Mouse (Mus musculus) inflammation-experienced regulatory T-cells, adult 6 months (primary cell): ENCODE data around the gene Ctsc. TPM values are rescaled to one million over a fixed set of nuclear protein-coding genes. Genes with fewer than 3 reads are reported as not detected.
"Not testable (repeated sequence)": the region's sequence is repeated elsewhere in the genome, so short reads cannot be mapped to it uniquely, and the experiment has no call there.

Experiments
- ATAC-seq: one replicate; pipeline ENCODE4 v1.8.0; 2017
- polyA plus RNA-seq, 3 experiments: library from polyadenylated mRNA; unstranded; fragments of 100-300 nt; shearing (Covaris generic); gene quantifications; one replicate each; pipeline ENCODE4 v1.2.1; 2017

Ctsc gene
- polyA plus RNA-seq = 100 to 1,000 TPM in 1 of 3 experiments, 10 to 100 TPM in 2; 96.7 to 143 (median 97.0) TPM

DNA sequence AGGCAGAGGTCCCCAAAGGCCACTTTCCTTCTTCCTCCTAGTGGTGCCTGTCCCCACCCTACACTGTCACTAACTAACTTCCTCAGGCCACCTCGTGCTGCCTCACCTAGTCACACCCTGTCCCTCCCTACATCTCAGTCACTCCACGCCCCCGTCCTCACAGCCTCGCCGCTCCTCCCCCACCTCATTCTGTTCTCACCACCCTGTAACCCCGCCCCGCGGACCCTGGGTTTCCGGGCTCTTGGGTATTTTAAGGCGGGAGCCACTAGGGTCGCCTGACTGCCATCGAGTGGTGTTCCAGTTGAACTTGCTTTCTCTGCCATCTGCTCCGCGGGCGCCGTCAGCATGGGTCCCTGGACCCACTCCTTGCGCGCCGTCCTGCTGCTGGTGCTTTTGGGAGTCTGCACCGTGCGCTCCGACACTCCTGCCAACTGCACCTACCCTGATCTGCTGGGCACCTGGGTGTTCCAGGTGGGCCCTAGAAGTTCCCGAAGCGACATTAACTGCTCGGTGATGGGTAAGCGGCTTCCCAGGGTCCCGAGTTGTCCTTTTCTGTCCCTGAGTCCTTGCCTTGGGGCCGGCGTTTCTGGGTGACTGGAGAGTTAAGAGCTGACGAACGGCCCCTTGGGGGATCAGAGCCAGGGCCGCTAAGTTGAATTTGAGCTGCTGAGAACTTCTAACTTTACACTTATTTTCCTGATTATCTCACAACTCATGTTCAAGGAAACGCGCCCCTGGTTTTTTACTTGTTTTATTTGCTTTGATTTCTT is at the start of gene Ctsc:
Ctsc (plus strand) TSS at position 228 of the 770 bp plus-strand sequence.
- ATAC-seq = peak; percentile 93

DNA sequence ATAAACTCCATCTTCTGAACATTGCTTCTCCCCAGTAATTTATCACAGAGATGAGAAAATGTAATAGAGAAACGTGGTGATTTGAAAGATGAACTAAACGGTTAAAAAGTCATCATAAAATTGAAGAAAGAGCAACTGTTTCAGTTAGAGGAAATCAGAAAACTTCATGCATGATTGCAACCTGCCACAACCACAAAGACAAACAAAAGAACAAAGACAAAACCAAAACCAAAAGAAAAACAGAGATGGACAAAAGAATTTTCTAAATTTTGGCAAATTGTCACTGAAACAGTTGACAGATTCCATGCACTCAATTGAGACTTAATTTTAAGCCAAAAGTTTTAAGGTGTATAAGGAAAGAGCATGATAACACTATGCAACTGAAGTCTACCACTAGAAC is 48.8 kb upstream of the Ctsc start:
- ATAC-seq = no peak

DNA sequence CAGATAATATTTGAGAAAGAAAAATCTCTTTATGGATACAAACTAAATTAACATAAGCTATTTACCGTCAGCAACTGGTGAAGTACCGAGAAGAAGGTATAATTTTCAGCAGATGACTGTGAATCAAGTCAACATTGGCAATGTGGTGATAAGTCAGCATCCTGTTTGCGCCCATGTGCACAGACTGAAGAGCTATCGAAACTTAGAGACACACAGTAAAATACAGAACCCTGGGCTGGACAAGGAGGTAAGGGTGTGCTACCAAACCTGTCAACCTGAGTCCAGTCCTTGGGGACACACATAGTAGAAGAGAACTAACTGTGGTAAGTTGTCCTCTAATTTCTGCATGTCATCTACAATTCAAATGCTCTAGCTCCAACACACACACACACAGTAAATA is 47.8 kb upstream of the Ctsc start:
- ATAC-seq = no peak

DNA sequence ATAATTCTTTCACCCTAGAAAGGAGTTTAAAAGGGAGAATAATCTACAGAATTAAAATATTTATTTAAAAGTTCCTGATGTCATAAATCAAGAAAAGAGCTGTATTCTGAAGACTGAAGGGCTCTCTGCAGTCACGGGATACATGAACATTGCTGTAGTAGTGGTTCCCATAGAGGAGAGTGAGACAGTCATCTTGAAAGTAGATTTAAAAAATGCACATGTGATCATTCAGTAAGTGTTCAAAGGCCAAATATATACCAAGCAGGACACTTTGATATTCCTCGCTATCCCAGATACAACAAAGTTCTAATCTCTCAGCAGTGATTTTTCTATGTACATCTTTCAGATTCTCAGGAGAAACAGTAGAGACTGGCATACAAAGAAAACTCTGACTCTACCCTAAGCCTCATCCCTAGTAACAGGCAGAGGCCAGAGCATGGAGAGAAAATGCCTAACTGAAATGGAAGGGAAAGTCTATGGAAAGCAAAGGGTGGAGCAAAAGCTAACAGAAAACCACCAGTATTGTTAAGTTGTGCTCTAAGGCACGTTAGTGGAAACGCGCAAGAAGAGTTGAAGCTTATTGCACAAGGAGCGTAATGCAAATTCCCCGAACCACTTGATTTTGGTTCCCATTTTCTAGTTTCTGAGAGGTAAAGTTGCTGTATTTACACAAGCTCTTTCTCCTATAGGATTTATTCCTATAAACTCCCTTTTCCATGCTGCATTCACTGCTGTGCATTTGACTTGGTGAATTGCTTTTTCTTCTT is 46.9 kb upstream of the Ctsc start:
- no peak for ATAC-seq

DNA sequence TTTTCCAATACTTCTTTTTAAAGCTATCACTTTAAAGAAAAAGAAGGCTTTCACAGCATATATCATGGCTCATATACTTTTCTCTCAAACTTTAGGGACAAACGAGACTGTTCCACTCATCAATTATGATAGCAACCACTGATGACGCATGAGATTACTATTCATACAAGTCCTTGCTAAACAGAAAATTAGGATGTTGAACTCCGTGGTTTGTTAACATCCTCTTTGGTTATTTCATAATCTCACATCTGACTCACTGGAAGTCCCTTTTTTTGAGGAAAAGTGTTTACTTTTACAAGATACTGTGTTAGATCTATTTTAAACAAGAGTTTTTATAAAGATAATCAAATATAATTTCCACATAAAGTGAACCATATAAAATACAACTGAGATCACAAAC is 34.8 kb upstream of the Ctsc start:
- no peak for ATAC-seq

DNA sequence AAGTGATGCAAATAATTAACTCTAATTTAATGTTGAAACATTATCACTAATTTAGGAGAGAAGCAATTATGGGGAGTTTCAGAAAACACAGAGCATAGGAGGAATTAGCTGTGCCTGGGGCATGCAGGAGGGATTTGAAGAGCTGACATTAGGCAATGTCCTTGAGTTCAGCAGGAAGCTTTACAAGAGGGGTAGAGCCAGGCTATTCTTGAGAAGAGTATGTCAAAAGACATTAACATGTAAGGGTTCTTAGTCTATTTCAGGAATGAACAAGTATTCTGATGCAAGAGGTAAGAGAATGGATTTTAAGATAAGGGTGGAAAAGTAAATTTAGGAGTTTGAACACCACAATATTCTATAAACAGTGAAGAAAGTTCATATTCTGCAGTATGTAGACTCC is 33.4 kb upstream of the Ctsc start:
- no peak for ATAC-seq

DNA sequence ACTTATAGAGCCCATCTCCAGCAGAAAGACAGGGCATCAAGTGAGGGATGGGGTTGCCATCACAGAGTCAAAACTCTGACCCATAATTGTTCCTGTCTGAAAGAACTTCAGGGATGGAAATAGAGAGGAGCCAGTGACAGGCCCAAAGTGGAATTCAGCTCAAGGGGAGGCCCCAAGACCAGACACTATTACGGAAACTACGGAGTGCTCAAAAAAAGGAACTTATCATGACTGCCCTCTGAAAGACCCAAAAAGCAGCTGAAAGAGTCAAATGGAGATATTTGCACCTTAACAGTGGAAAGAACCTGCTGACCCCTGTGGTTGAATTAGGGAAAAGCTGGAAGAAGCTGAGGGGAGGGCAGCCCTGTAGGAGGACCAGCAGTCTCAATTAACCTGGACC is 27.5 kb upstream of the Ctsc start:
- not testable (repeated sequence) for ATAC-seq

DNA sequence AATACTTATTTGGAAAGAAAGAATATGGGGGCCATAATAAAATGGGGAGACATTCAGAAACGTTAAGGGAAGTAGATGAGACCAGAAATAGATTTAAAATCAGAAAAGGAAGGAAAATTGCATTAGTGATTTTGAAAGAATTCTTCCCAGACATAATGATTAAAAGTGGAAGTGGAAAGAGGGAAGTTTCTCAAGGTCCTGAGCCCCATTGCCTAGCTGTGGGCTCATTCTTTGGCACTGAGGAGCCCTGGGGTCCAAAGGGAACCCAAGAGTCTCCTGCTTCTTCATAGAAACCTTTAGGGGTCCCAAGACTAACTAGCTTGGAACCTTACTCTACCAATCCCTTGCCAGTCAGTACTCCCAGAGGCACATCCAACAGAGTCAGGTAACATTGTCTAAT is 26.4 kb upstream of the Ctsc start:
- no peak for ATAC-seq

DNA sequence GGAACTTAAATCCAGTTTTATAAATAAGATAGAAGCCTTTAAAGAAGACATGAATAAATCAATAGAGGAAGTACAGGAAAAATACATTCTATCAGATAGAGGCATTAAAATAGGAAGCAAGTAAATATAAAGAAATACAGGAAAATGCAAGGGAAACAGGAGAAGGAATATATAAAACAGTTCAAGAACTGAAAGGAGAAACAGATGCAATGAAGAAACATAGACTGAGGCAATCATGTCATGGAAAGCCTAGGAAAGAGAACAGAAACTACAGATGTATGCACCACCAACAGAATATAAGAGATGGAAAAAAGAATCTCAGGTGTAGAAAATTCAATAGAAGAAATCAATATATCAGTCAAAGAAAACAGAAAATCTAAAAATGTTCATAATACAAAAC is 25.8 kb upstream of the Ctsc start:
- ATAC-seq = no peak

DNA sequence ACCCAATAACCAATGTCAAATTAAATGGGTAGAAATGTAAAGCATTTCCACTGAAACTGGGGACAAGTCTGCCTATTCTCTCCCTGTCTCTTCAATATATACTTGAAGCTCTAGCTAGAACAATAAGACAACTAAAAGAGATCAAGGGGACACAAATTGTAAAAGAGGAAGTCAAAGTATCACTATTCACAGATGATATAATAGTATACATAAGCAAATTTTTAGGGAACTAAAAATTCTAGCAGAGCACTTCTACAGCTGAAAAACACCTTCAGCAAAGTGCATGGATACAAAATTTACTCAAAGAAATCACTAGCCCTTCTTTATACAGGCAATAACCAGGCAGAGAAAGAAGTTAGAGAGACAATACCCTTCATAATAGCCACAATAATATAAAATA is 23.0 kb upstream of the Ctsc start:
- ATAC-seq = no peak

DNA sequence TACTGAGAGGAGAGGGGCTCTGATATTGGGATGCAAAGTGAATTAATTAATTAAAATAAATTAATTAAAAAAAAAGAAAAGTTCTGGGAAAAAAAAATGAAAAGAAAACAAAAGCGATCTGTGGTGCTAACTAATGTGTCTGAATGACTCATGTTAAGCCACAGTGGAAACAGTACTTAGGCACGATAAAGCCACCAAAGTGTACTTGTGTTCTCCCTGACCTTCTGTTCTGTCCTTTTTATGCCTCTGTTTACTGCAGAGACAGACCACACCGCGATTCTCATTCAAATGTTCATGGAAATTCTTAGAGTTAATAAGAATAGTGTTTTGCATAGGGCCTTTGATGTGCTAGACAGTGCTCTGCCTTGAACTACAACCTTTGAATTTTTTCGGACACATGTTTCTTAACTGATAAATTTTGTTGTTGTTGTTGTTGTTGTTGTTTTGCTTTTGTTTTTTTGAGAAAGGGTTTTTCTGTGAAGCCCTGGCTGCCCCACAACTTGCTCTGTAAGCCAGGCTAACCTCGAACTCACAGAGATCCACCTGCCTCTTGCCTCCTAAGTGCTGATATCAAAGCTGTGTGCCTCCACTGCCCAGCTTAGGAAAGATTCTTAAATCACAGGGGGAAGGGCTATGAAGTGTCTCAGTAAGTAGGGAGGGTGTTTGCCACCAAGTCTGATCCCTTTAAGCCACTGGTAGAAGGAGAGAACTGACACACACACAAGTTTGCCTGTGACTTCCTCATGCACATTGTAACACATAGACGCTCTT is 18.5 kb upstream of the Ctsc start:
- peak; percentile 76 for ATAC-seq

DNA sequence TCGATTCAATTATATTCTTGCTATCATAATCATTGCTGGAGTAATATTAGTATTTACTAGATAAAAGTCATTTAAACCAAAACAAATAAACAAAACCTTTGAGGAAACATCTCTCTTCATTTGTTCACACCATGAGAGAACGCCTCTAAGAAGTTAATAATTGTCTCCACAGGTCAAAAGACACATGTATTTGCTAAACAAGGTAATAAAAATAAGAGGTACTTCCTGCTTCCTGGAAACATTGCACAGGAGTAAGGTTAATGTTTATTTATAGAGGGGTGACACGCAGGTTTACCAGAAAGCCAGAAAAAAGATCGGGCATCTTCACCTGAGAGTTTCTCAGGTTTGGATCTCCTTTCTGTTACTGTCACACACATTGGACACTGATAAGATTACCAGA is 16.1 kb upstream of the Ctsc start:
- no peak for ATAC-seq

DNA sequence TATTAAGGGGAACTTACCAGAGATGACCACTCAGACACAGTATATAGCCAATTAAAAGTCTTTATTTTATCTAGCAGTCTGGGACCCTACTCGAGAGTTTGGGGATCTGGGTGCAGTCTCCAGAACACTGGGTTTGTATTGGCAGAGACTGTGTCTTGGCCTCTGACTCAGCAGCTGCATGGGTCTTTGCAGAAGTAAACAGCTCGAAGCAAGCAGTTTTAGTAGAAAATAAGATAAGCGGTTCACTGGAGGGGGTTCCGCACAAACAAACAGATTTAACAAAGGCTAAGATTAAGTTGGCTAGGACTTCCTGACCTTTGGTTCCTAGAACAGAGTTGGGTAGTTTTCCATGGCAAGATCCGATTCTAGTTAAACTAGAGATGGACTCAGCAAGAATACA is 13.0 kb upstream of the Ctsc start:
- ATAC-seq = no peak

DNA sequence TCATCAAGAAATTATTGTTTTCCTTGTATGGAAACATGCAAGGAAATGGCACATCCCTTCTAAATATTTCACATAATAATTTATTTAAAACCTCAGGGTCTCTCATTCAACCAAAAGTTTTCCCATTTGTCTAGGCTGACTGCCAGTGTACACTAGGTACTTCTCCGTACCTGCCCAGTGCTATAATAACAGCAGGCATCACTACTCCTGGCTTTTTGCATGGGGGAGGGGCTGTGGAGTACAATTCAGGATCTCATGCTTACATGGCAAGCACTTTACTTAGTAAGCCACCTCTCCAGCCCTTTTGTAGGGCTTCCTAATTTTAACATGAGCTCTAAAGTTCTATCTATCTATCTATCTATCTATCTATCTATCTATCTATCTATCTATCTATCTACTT is 8.0 kb upstream of the Ctsc start:
- ATAC-seq = no peak

DNA sequence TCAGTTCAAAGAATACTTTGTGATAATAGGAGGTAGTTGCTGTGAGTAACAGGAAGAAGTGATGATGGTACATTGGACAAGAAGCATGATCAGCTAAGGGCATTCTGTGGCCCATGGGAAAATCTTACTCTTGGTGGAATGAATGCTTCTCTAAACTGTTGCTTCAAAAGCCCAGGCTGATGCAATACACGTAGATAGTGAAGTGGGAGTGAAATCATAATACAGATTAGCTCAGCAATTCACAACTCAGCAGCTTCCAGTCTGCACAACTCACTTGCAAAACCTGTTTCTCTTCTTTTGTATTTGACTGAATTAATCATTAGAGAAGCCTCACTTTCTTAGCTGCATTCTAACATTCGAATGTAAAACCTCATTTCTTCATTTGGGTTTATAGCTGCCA is 6.4 kb upstream of the Ctsc start:
- no peak for ATAC-seq

DNA sequence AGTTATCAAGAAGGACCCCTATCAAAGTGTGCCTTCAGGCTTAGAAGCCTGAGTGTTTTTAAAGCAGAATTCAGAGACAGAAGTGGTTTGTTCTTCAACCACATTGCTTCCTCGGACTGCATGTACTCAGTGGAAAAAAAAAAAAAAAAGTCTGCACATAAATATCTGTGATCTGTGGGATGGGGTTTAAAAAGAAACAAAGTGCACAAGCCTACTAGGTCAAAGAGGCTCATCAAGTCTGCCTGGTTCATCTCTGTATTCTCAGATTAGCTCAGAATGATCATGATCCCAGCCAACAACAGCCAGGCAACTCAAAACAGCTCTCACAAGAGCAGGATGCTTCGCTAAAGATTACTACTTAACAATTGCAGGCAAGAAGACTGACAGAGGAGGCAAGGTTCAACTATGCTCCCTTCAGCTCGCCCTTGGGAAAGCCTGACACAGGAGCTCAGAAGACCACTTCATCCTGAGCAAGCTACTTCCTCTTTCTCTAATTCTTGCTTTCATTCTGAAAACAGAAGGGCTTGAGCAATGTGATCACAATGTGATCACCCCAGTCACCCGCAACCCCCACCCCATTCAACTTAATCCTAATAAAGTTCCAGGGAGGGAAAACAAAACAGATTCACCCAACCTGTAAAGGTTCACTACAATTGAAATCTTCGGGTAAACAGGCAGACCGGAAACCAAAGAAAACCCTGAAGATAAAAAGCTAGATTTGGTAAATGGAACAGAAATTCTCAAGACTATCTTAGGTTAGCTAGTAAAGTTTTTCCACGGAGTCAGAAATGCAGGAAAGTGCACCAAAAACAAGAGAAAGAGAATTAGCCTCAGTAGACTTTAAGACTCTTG is 745 bp upstream of the Ctsc start:
- peak; percentile 17 for ATAC-seq

DNA sequence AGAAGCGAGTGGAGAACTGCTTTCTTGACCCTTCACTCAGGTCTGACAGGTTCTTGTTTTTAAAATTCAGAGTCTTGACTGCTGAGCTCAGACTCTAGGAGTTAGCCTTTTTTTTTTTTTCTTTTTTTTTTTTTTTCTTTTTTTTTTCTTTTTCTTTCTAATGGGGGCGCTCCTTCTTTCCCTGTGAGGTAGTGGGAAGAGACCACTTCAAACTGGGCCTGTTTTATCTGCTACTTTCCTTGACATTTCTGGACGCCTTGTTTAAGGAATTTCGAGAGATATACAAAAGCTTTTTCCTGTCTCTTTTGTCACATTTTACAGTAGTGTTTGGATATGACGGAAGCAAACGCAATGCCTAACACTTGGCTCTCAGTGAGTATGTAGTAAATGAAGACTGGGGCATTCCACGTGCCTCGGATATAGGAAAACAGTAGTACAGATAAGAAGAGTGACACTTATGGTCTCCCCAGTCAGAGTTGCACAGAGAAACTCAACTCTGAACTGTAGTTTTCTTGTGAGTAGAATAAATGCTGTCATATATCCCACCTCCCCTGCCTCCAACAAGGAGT is 827 bp downstream of the Ctsc start:
- ATAC-seq = no peak

DNA sequence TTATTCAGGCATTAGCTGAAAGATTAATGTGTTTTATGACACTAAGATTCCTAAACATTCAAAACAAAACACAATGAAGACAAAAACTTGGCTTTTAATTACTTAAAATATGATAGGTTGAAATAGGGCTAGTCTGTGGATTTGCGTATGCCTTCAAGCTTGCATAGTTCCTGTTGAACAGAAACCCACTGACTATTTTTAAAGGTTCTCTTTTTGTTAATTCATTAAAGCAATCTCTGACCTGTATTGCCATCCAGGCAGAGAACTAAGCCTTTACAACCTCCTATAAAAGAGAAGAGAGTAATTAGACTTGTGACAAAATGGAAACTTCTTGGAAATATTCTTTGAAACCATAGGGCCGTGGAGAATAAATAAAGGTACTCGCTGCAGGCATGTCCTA is 7.4 kb downstream of the Ctsc start:
- ATAC-seq = no peak

DNA sequence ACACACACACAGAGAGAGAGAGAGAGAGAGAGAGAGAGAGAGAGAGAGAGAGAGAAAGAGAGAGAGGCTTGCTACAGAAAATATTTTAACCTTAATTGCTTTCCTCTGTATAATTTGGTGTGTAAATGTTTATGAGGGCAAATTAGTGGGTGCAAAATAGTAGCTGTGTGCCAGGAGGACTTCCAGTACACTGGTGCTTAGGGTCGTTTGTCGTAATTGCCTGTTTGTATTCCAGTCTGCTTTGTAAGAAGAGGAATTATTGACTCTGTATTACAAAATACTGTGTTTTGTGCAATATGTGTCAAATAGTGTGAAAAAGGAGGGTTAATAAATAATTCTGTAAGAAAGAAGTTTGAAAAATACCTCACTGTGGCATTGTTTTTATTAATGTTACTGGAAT is 13.2 kb downstream of the Ctsc start:
- no peak for ATAC-seq

DNA sequence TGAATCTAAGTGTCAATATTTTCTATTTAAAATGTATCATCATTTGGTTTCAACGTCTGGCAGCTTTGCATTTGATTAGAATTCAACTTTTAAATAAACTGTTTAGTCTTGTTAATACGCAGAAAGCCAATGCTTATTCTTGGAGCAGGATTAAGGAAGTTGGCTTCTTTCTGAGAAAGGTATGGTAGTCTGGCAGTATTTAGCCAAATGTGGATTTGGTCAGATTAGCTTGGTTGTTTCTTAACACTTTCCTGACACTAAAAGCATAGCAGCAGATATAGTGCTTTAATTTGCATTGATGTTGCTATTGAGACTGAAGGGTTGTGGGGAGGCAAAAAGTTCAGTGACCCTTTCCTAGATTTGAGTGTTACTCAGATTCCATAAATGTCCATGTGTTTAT is 14.2 kb downstream of the Ctsc start:
- ATAC-seq = no peak

DNA sequence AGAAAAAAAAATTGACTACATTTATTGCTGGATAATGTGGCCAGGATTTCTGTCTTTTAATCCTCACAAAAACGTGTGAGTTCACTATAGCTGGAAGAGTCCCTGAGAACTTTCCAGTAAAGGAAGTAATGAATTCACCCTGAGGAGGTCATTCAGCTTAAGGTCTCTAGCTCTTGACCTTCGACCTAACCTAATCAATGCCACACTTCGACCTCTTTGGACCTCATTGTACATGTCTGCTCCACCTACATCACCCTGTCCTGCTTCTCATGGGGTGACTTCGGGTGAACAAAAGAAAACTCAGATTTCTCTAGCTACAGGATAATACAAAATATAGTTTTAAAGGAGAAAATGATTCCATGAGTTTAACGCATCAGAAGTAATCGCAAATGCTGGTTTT is 16.0 kb downstream of the Ctsc start:
- no peak for ATAC-seq

DNA sequence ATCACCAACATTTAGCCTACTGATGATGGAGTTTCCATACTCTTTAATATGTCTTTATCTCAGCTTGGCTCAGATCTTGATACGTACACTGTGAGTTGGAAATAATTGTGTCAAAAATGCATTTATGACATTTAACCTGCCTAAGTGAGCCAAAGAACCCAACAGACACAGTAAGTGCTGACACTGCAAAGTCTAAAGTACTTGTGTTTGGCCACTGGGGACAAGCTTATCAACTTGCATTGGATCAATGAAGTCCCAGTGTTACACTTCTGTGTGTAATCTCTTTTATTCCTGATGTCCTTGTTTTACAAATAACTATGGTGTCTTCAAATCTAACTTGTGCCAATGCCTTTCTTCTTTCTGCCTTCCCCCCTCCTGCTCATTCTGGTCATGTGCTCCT is 18.1 kb downstream of the Ctsc start:
- no peak for ATAC-seq
